Mouse (Mus musculus) neutrophil, adult 5-6 weeks (primary cell): ENCODE data around the gene Adam30. TPM values are rescaled to one million over a fixed set of nuclear protein-coding genes. Genes with fewer than 3 reads are reported as not detected.

Experiments
- ATAC-seq: fragments of 151-379, 151-347 bp; 2 replicates; pipeline ENCODE4 v1.8.0; 2017; ENCODE audit warnings: mild to moderate bottlenecking, moderate TSS enrichment; ENCODE audit not compliant: insufficient number of reproducible peaks, poor library complexity, low FRiP score, severe bottlenecking; ENCODE audit errors: extremely low read depth
- total RNA-seq: library from RNA; stranded (forward); fragments of 200-1000 nt; gene quantifications from 2 replicates; pipeline ENCODE4 v1.2.3, GENCODE M21; 2017

The Adam30 gene
- total RNA-seq, 1 experiment from 2014 or later: 3.0 TPM

GRCm38 (mm10) chr3:98178340-98178739 lies 17.9 kb downstream of the Adam30 start:
- ATAC-seq: no peak

- ATAC-seq: no peak
Observed at GRCm38 (mm10) chr3:98180805-98181204, 20.4 kb downstream of the Adam30 start.

- no peak for ATAC-seq
Observed at GRCm38 (mm10) chr3:98185163-98185714, 24.8 kb downstream of the Adam30 start.

- ATAC-seq: no peak
Observed at GRCm38 (mm10) chr3:98187777-98188176, 27.3 kb downstream of the Adam30 start.

GRCm38 (mm10) chr3:98197711-98198532 lies 37.5 kb downstream of the Adam30 start:
- no peak for ATAC-seq

- ATAC-seq: no peak
Observed at GRCm38 (mm10) chr3:98199747-98200146, 39.3 kb downstream of the Adam30 start.

- no peak for ATAC-seq
Observed at GRCm38 (mm10) chr3:98203282-98203681, 42.9 kb downstream of the Adam30 start.

GRCm38 (mm10) chr3:98206977-98207376 lies 46.5 kb downstream of the Adam30 start:
- no peak for ATAC-seq

GRCm38 (mm10) chr3:98209161-98209560 lies 48.7 kb downstream of the Adam30 start:
- no peak for ATAC-seq

GRCm38 (mm10) chr3:98210860-98211259 lies 50.4 kb downstream of the Adam30 start:
- ATAC-seq: no peak

- ATAC-seq: no peak
Observed at GRCm38 (mm10) chr3:98211301-98212081, 51.1 kb downstream of the Adam30 start.

Other genes starting within 250 kb of the Adam30 start
- gene Notch2, start 147.1 kb upstream of the Adam30 start, total RNA-seq: 219 and 232 TPM in 2 replicates
- not detected in 2 replicates for gene Reg4, start 61.5 kb downstream of the Adam30 start, total RNA-seq
- not detected in 2 replicates for gene Hmgcs2, start 119.8 kb downstream of the Adam30 start, total RNA-seq
- gene Phgdh, start 179.4 kb downstream of the Adam30 start, total RNA-seq: 42.2 and 71.1 TPM in 2 replicates
- 0.12 TPM in 1 of 2 replicates, not detected in the other for gene Zfp697, start 221.8 kb downstream of the Adam30 start, total RNA-seq